Comparison of ENCODE assay signal across 13 mouse cellular contexts in the genomic region with DNA sequence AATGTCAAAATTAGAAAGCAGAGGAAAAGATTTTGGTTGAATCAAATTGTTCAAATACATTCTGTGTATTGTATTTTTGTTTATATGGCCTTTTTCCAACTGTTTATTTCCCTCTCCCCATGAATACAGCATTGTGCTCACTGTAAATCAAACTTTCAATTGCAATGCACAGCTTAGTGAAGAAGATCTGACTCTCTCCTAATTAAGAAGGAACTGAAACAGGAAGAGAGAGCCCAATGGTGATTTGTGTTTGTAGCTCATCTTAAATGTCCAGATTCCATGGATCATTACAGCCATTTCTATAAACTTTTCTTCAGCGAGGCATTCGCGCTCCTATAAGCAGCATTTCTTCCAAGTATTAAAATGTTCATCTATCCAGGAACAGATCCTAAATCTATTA. TPM values are rescaled to one million over a fixed set of nuclear protein-coding genes. Genes with fewer than 3 reads are reported as not detected.
DNase-seq lines count a peak whose midpoint lies in the region; ATAC-seq lines count a peak whose summit lies in the region.
"Had no signal": no experiment of that assay in that cellular context is flagged by ENCODE, and none has a peak within 500 bp of the region (broad histone marks: within the 10 kb centered on the region; RNA-seq: fewer than 3 reads in every experiment).

No protein-coding gene starts in this region.

- DNase-seq in hindbrain, embryonic 14.5 days (ENCODE audit: low spot score) = peak; percentile 12
- DNase-seq in natural killer cell, adult 2 months (ENCODE audit: low spot score in 2 of 2) = no peak

- no peak overlapping the region for H3K4me3 ChIP-seq in hindbrain, embryonic 14.5 days (replicated peaks; ENCODE audit: low read length)
- H3K4me3 ChIP-seq in hindbrain, embryonic 16.5 days (ENCODE audit: low read length) = no peak overlapping the region
- no peak overlapping the region for H3K4me3 ChIP-seq in kidney, embryonic 15.5 days (replicated peaks)
- H3K4me3 ChIP-seq: embryonic facial prominence, embryonic 13.5 days; embryonic facial prominence, embryonic 15.5 days; erythroblast, embryonic 14.5 days; forebrain, embryonic 10.5 days; forebrain, embryonic 12.5 days had no signal

- ATAC-seq in hindbrain, embryonic 14.5 days (ENCODE audit: low FRiP score) = no peak
- no peak for ATAC-seq in hindbrain, embryonic 16.5 days
- peak; percentile 62 for ATAC-seq in granulocyte monocyte progenitor cell, adult 5-6 weeks (replicated peaks; ENCODE audit: poor library complexity, severe bottlenecking)
- ATAC-seq in megakaryocyte progenitor cell, adult 5-6 weeks (replicated peaks; ENCODE audit: poor library complexity) = 0 out of 2 replicates have a peak, but pooled peaks have one; percentile 50
- ATAC-seq in kidney, embryonic 15.5 days (replicated peaks; ENCODE audit: low FRiP score) = no peak

- 91% methylated on average over 3 of the region's 3 CpGs for WGBS in hindbrain, embryonic 14.5 days
- WGBS in hindbrain, embryonic 16.5 days = 94% methylated on average over 3 of the region's 3 CpGs
- WGBS in kidney, embryonic 15.5 days = 85% methylated on average over 3 of the region's 3 CpGs

- no peak overlapping the region for H3K27ac ChIP-seq in hindbrain, embryonic 14.5 days
- H3K27ac ChIP-seq in hindbrain, embryonic 16.5 days (ENCODE audit: low read depth, low read length) = no peak overlapping the region
- H3K27ac ChIP-seq in kidney, embryonic 15.5 days = no peak overlapping the region
- H3K27ac ChIP-seq: embryonic facial prominence, embryonic 13.5 days; embryonic facial prominence, embryonic 15.5 days; forebrain, embryonic 10.5 days; forebrain, embryonic 12.5 days had no signal

- H3K4me2 ChIP-seq in hindbrain, embryonic 14.5 days (replicated peaks) = no peak overlapping the region
- H3K4me2 ChIP-seq in hindbrain, embryonic 16.5 days (ENCODE audit: low read length) = no peak overlapping the region
- H3K4me2 ChIP-seq in kidney, embryonic 15.5 days = no peak overlapping the region
- H3K4me2 ChIP-seq: embryonic facial prominence, embryonic 13.5 days; embryonic facial prominence, embryonic 15.5 days; forebrain, embryonic 12.5 days had no signal

- no peak overlapping the region for H3K9ac ChIP-seq in hindbrain, embryonic 14.5 days
- no peak overlapping the region for H3K9ac ChIP-seq in hindbrain, embryonic 16.5 days (ENCODE audit: low read depth, low read length)
- H3K9ac ChIP-seq in kidney, embryonic 15.5 days = no peak overlapping the region
- H3K9ac ChIP-seq: embryonic facial prominence, embryonic 13.5 days; embryonic facial prominence, embryonic 15.5 days; forebrain, embryonic 12.5 days; forebrain, postnatal 0 days had no signal

- no peaks in the 10 kb centered on the region for H3K27me3 ChIP-seq in hindbrain, embryonic 14.5 days (ENCODE audit: control insufficient read depth, insufficient read depth, low read length)
- H3K27me3 ChIP-seq in hindbrain, embryonic 16.5 days (replicated peaks; ENCODE audit: control insufficient read depth, insufficient read depth, low read length) = no peaks in the 10 kb centered on the region
- H3K27me3 ChIP-seq in kidney, embryonic 15.5 days = no peaks in the 10 kb centered on the region
- H3K27me3 ChIP-seq: embryonic facial prominence, embryonic 13.5 days; embryonic facial prominence, embryonic 15.5 days; forebrain, embryonic 12.5 days had no signal

- no peaks in the 10 kb centered on the region for H3K36me3 ChIP-seq in hindbrain, embryonic 14.5 days (replicated peaks; ENCODE audit: control insufficient read depth, insufficient read depth)
- no peaks in the 10 kb centered on the region for H3K36me3 ChIP-seq in hindbrain, embryonic 16.5 days (ENCODE audit: control insufficient read depth, insufficient read depth, low read length)
- H3K36me3 ChIP-seq in kidney, embryonic 15.5 days = no peaks in the 10 kb centered on the region
- H3K36me3 ChIP-seq: embryonic facial prominence, embryonic 13.5 days; embryonic facial prominence, embryonic 15.5 days; forebrain, embryonic 10.5 days; forebrain, embryonic 12.5 days had no signal

- no peaks in the 10 kb centered on the region for H3K4me1 ChIP-seq in hindbrain, embryonic 14.5 days (replicated peaks; ENCODE audit: control insufficient read depth, insufficient read depth, low read length)
- no peaks in the 10 kb centered on the region for H3K4me1 ChIP-seq in hindbrain, embryonic 16.5 days (ENCODE audit: control insufficient read depth, insufficient read depth, low read depth, low read length)
- H3K4me1 ChIP-seq in kidney, embryonic 15.5 days = no peaks in the 10 kb centered on the region
- H3K4me1 ChIP-seq: embryonic facial prominence, embryonic 13.5 days; embryonic facial prominence, embryonic 15.5 days; forebrain, embryonic 10.5 days; forebrain, embryonic 12.5 days had no signal

- H3K9me3 ChIP-seq in hindbrain, embryonic 14.5 days (ENCODE audit: control insufficient read depth, low read length) = no peaks in the 10 kb centered on the region
- no peaks in the 10 kb centered on the region for H3K9me3 ChIP-seq in hindbrain, embryonic 16.5 days (ENCODE audit: control insufficient read depth, low read length)
- no peaks in the 10 kb centered on the region for H3K9me3 ChIP-seq in kidney, embryonic 15.5 days (replicated peaks)
- H3K9me3 ChIP-seq: embryonic facial prominence, embryonic 13.5 days; embryonic facial prominence, embryonic 15.5 days; forebrain, embryonic 10.5 days; forebrain, embryonic 12.5 days had no signal

RNA-seq across cellular contexts. Expression of a gene that starts 57.9 kb away (rescaled TPM):
- 7.6 and 11.9 TPM in 2 replicates for polyA plus RNA-seq in hindbrain, embryonic 14.5 days (2014; fragmentation: Nextera tagmentation; extraction: Ambion mirVana)
- polyA plus RNA-seq in hindbrain, embryonic 16.5 days (2015; fragmentation: Nextera tagmentation; extraction: Ambion mirVana) = 9.9 and 13.0 TPM in 2 replicates
- total RNA-seq in granulocyte monocyte progenitor cell, adult 5-6 weeks (2014; fragmentation: Nextera tagmentation) = 0.37 and 1.1 TPM in 2 replicates
- total RNA-seq in granulocyte monocyte progenitor cell, adult 5-6 weeks (2017) = 0.46 and 0.56 TPM in 2 replicates
- total RNA-seq in megakaryocyte progenitor cell, adult 5-6 weeks (2015) = 0.59 and 0.61 TPM in 2 replicates
- total RNA-seq in megakaryocyte progenitor cell, adult 5-6 weeks (2017) = 0.29 and 0.95 TPM in 2 replicates
- polyA plus RNA-seq in kidney, embryonic 15.5 days (2015; fragmentation: Nextera tagmentation; extraction: Ambion mirVana) = 1.6 and 1.7 TPM in 2 replicates
- total RNA-seq: MEL had no signal
- polyA plus RNA-seq: erythroblast, embryonic 14.5 days had no signal

Comparison
In these comparisons a context has a peak if more than half of its experiments do, and no peak if none do; other contexts are left out.
1. ATAC-seq: peak in granulocyte monocyte progenitor cell, adult 5-6 weeks (single experiment) and megakaryocyte progenitor cell, adult 5-6 weeks (single experiment); none in hindbrain, embryonic 14.5 days (single experiment), hindbrain, embryonic 16.5 days (single experiment) and kidney, embryonic 15.5 days (single experiment).